Mouse (Mus musculus): Measurements from ENCODE around the gene Psmd9. TPM values are rescaled to one million over a fixed set of nuclear protein-coding genes. Genes with fewer than 3 reads are reported as not detected.

Gene Psmd9
- polyA plus RNA-seq, 1 experiment from 2014 or later: 89.4 TPM

- Histone ChIP-seq H3K9ac (ENCODE audit: low read depth, low read length) (no peak overlapping the region), H3K4me1 (ENCODE audit: control insufficient read depth, insufficient read depth, low read depth, low read length) (no peaks in the 10 kb centered on the region), H3K27ac (ENCODE audit: low read depth, low read length) (no peak overlapping the region), H3K9me3 (ENCODE audit: control insufficient read depth, low read length) (no peaks in the 10 kb centered on the region), H3K36me3 (ENCODE audit: control insufficient read depth, insufficient read depth, low read length) (peaks cover 15% of the 10 kb centered on the region), H3K4me2 (ENCODE audit: low read length) (no peak overlapping the region), H3K27me3 (replicated peaks; ENCODE audit: control insufficient read depth, insufficient read depth, low read length) (no peaks in the 10 kb centered on the region), H3K4me3 (ENCODE audit: low read length) (no peak overlapping the region)
- WGBS: 83% methylated on average over 9 of the region's 9 CpGs
- no peak for ATAC-seq
Observed at GRCm38 (mm10) chr5:123236426-123236825, 67.2 kb downstream of the Psmd9 start.

GRCm38 (mm10) chr5:123239501-123239900 is 70.3 kb downstream of the Psmd9 start:
- no peaks in the 10 kb centered on the region for H3K27me3 ChIP-seq (replicated peaks; ENCODE audit: control insufficient read depth, insufficient read depth, low read length)
- WGBS: 91% methylated on average over 11 of the region's 11 CpGs
- no peak overlapping the region for H3K4me3 ChIP-seq (ENCODE audit: low read length)
- H3K9me3 ChIP-seq (ENCODE audit: control insufficient read depth, low read length): no peaks in the 10 kb centered on the region
- H3K4me1 ChIP-seq (ENCODE audit: control insufficient read depth, insufficient read depth, low read depth, low read length): no peaks in the 10 kb centered on the region
- ATAC-seq: no peak
- H3K9ac ChIP-seq (ENCODE audit: low read depth, low read length): no peak overlapping the region
- H3K36me3 ChIP-seq (ENCODE audit: control insufficient read depth, insufficient read depth, low read length): peaks cover 20% of the 10 kb centered on the region
- no peak overlapping the region for H3K4me2 ChIP-seq (ENCODE audit: low read length)
- H3K27ac ChIP-seq (ENCODE audit: low read depth, low read length): no peak overlapping the region

GRCm38 (mm10) chr5:123245518-123245917 is 76.3 kb downstream of the Psmd9 start:
- H3K4me1 ChIP-seq (ENCODE audit: control insufficient read depth, insufficient read depth, low read depth, low read length): no peaks in the 10 kb centered on the region
- no peaks in the 10 kb centered on the region for H3K27me3 ChIP-seq (replicated peaks; ENCODE audit: control insufficient read depth, insufficient read depth, low read length)
- ATAC-seq: peak; percentile 65; the same call in 1 of the 2 replicates
- no peak overlapping the region for H3K4me2 ChIP-seq (ENCODE audit: low read length)
- no peak overlapping the region for H3K4me3 ChIP-seq (ENCODE audit: low read length)
- peaks cover 14% of the 10 kb centered on the region for H3K36me3 ChIP-seq (ENCODE audit: control insufficient read depth, insufficient read depth, low read length)
- H3K27ac ChIP-seq (ENCODE audit: low read depth, low read length): no peak overlapping the region
- 15% methylated on average over 4 of the region's 4 CpGs for WGBS
- H3K9ac ChIP-seq (ENCODE audit: low read depth, low read length): no peak overlapping the region
- H3K9me3 ChIP-seq (ENCODE audit: control insufficient read depth, low read length): no peaks in the 10 kb centered on the region

- H3K4me1 ChIP-seq (ENCODE audit: control insufficient read depth, insufficient read depth, low read depth, low read length): peaks cover 3% of the 10 kb centered on the region
- 72% methylated on average over 8 of the region's 8 CpGs for WGBS
- H3K36me3 ChIP-seq (ENCODE audit: control insufficient read depth, insufficient read depth, low read length): peaks cover 4% of the 10 kb centered on the region; the same call in 1 of the 2 replicates
- no peak overlapping the region for H3K27ac ChIP-seq (ENCODE audit: low read depth, low read length)
- H3K9ac ChIP-seq (ENCODE audit: low read depth, low read length): no peak overlapping the region
- no peak for ATAC-seq
- peak overlapping the region; percentile 87 for H3K4me2 ChIP-seq (ENCODE audit: low read length)
- no peaks in the 10 kb centered on the region for H3K9me3 ChIP-seq (ENCODE audit: control insufficient read depth, low read length)
- H3K27me3 ChIP-seq (replicated peaks; ENCODE audit: control insufficient read depth, insufficient read depth, low read length): no peaks in the 10 kb centered on the region; the same call in 1 of the 2 replicates
- H3K4me3 ChIP-seq (ENCODE audit: low read length): no peak overlapping the region
Observed at GRCm38 (mm10) chr5:123251390-123251789, 82.2 kb downstream of the Psmd9 start.

- Histone ChIP-seq H3K36me3 (ENCODE audit: control insufficient read depth, insufficient read depth, low read length) (peaks cover 4% of the 10 kb centered on the region; the same call in 1 of the 2 replicates), H3K9me3 (ENCODE audit: control insufficient read depth, low read length) (no peaks in the 10 kb centered on the region), H3K9ac (ENCODE audit: low read depth, low read length) (peak within 1 kb of the TSS; percentile 43; the same call in 1 of the 2 replicates), H3K4me3 (ENCODE audit: low read length) (peak within 1 kb of the TSS; percentile 43), H3K4me2 (ENCODE audit: low read length) (peak within 1 kb of the TSS; percentile 87), H3K27me3 (replicated peaks; ENCODE audit: control insufficient read depth, insufficient read depth, low read length) (no peaks in the 10 kb centered on the region; the same call in 1 of the 2 replicates), H3K27ac (ENCODE audit: low read depth, low read length) (no peak within 1 kb of the TSS), H3K4me1 (ENCODE audit: control insufficient read depth, insufficient read depth, low read depth, low read length) (peaks cover 3% of the 10 kb centered on the region)
- ATAC-seq: peak; percentile 95
- 2% methylated on average over 18 of the region's 18 CpGs for WGBS
Observed at GRCm38 (mm10) chr5:123251834-123252233, 82.6 kb downstream of the Psmd9 start, which contains the start of gene Wdr66. Gene Wdr66, plus strand, starts transcription at chr5:123252102.

GRCm38 (mm10) chr5:123256841-123257755 is 87.9 kb downstream of the Psmd9 start:
- no peaks in the 10 kb centered on the region; the same call in 1 of the 2 replicates for H3K27me3 ChIP-seq (replicated peaks; ENCODE audit: control insufficient read depth, insufficient read depth, low read length)
- H3K4me3 ChIP-seq (ENCODE audit: low read length): no peak overlapping the region
- WGBS: 22% methylated on average over 23 of the region's 23 CpGs
- H3K4me1 ChIP-seq (ENCODE audit: control insufficient read depth, insufficient read depth, low read depth, low read length): peaks cover 5% of the 10 kb centered on the region
- no peaks in the 10 kb centered on the region for H3K9me3 ChIP-seq (ENCODE audit: control insufficient read depth, low read length)
- ATAC-seq: peak; percentile 37; the same call in 1 of the 2 replicates
- H3K27ac ChIP-seq (ENCODE audit: low read depth, low read length): no peak overlapping the region
- H3K4me2 ChIP-seq (ENCODE audit: low read length): peak overlapping the region; percentile 37
- 0 out of 2 replicates have a peak overlapping the region, but pooled peaks have one; percentile 4 for H3K9ac ChIP-seq (ENCODE audit: low read depth, low read length)
- no peaks in the 10 kb centered on the region for H3K36me3 ChIP-seq (ENCODE audit: control insufficient read depth, insufficient read depth, low read length)

GRCm38 (mm10) chr5:123258990-123259389 is 89.8 kb downstream of the Psmd9 start:
- no peak overlapping the region for H3K9ac ChIP-seq (ENCODE audit: low read depth, low read length)
- no peaks in the 10 kb centered on the region; the same call in 1 of the 2 replicates for H3K27me3 ChIP-seq (replicated peaks; ENCODE audit: control insufficient read depth, insufficient read depth, low read length)
- no peak overlapping the region for H3K4me2 ChIP-seq (ENCODE audit: low read length)
- WGBS: 53% methylated on average over 5 of the region's 5 CpGs
- H3K27ac ChIP-seq (ENCODE audit: low read depth, low read length): no peak overlapping the region
- no peaks in the 10 kb centered on the region for H3K36me3 ChIP-seq (ENCODE audit: control insufficient read depth, insufficient read depth, low read length)
- no peak overlapping the region for H3K4me3 ChIP-seq (ENCODE audit: low read length)
- no peaks in the 10 kb centered on the region for H3K9me3 ChIP-seq (ENCODE audit: control insufficient read depth, low read length)
- peaks cover 4% of the 10 kb centered on the region; the same call in 1 of the 2 replicates for H3K4me1 ChIP-seq (ENCODE audit: control insufficient read depth, insufficient read depth, low read depth, low read length)
- ATAC-seq: no peak

- 76% methylated on average over 8 of the region's 8 CpGs for WGBS
- no peaks in the 10 kb centered on the region for H3K27me3 ChIP-seq (replicated peaks; ENCODE audit: control insufficient read depth, insufficient read depth, low read length)
- H3K4me3 ChIP-seq (ENCODE audit: low read length): no peak overlapping the region
- H3K4me2 ChIP-seq (ENCODE audit: low read length): no peak overlapping the region
- H3K9me3 ChIP-seq (ENCODE audit: control insufficient read depth, low read length): no peaks in the 10 kb centered on the region
- H3K9ac ChIP-seq (ENCODE audit: low read depth, low read length): no peak overlapping the region
- H3K27ac ChIP-seq (ENCODE audit: low read depth, low read length): no peak overlapping the region
- H3K36me3 ChIP-seq (ENCODE audit: control insufficient read depth, insufficient read depth, low read length): no peaks in the 10 kb centered on the region
- ATAC-seq: no peak
- peaks cover 4% of the 10 kb centered on the region; the same call in 1 of the 2 replicates for H3K4me1 ChIP-seq (ENCODE audit: control insufficient read depth, insufficient read depth, low read depth, low read length)
Observed at GRCm38 (mm10) chr5:123260698-123261097, 91.5 kb downstream of the Psmd9 start.

GRCm38 (mm10) chr5:123266909-123267308 is 97.7 kb downstream of the Psmd9 start:
- Histone ChIP-seq H3K4me2 (ENCODE audit: low read length) (no peak overlapping the region), H3K27me3 (replicated peaks; ENCODE audit: control insufficient read depth, insufficient read depth, low read length) (no peaks in the 10 kb centered on the region), H3K9ac (ENCODE audit: low read depth, low read length) (no peak overlapping the region), H3K4me3 (ENCODE audit: low read length) (no peak overlapping the region), H3K4me1 (ENCODE audit: control insufficient read depth, insufficient read depth, low read depth, low read length) (no peaks in the 10 kb centered on the region), H3K36me3 (ENCODE audit: control insufficient read depth, insufficient read depth, low read length) (no peaks in the 10 kb centered on the region), H3K27ac (ENCODE audit: low read depth, low read length) (no peak overlapping the region), H3K9me3 (ENCODE audit: control insufficient read depth, low read length) (0 out of 2 replicates have a peak, but pooled peaks cover 2% of the 10 kb centered on the region)
- WGBS: 90% methylated on average over 3 of the region's 3 CpGs
- ATAC-seq: no peak

Measured in hindbrain, embryonic 16.5 days (tissue).